Mouse (Mus musculus): ENCODE measurements around the gene Nog.

The Nog gene

GRCm38 (mm10) chr11:89267520-89267919 is 34.6 kb downstream of the Nog start:
- no peak for DNase-seq (ENCODE audit: low read depth)

- no peak for DNase-seq (ENCODE audit: low read depth)
These were observed 37.1 kb downstream of the Nog start for GRCm38 (mm10) chr11:89265080-89265479.

GRCm38 (mm10) chr11:89259338-89259915 is 42.7 kb downstream of the Nog start:
- no peak for DNase-seq (ENCODE audit: low read depth)

- DNase-seq (ENCODE audit: low read depth): no peak
These were observed 44.2 kb downstream of the Nog start for GRCm38 (mm10) chr11:89257893-89258292.

GRCm38 (mm10) chr11:89253973-89254372 is 48.2 kb downstream of the Nog start:
- DNase-seq (ENCODE audit: low read depth): no peak

Data from c-Kit-positive CD71-positive TER-119-negative erythroid progenitor cells, embryonic 14.5 days (primary cell).